Mouse (Mus musculus) MEL (cell line): ENCODE results near the gene Amh.

Experiments used
- BHLHE40 ChIP-seq: IDR thresholded peaks from 2 replicates; pipeline ENCODE4 v1.6.1; 2012; ENCODE audit warnings: low read depth, mild to moderate bottlenecking, inconsistent platforms, low read length, improper control_type of control experiment, borderline replicate concordance
- CTCF ChIP-seq, 3 experiments: IDR thresholded peaks in 2 of 3; conservative IDR thresholded peaks in 1 of 3; 2 replicates each; pipeline ENCODE4 v1.5.1; 2011 to 2012; ENCODE audit warnings: low read length in 3 of 3, low read depth in 2 of 3, mild to moderate bottlenecking in 2 of 3, improper control_type of control experiment in 1 of 3, inconsistent platforms in 1 of 3, mixed read lengths in 1 of 3, moderate library complexity in 1 of 3; ENCODE audit not compliant: control insufficient read depth in 1 of 3, insufficient read depth in 1 of 3, poor library complexity in 1 of 3, severe bottlenecking in 1 of 3
- EP300 ChIP-seq, 2 experiments: IDR thresholded peaks; 2 replicates each; pipeline ENCODE4 v1.6.1; 2011; ENCODE audit warnings: improper control_type of control experiment in 2 of 2, low read length in 2 of 2, low read depth in 1 of 2, mild to moderate bottlenecking in 1 of 2
- HCFC1 ChIP-seq: IDR thresholded peaks from 2 replicates; pipeline ENCODE4 v1.6.1; 2012; ENCODE audit warnings: low read depth, mild to moderate bottlenecking, inconsistent platforms, low read length, improper control_type of control experiment, moderate library complexity
- MAZ ChIP-seq: IDR thresholded peaks from 2 replicates; pipeline ENCODE4 v1.6.1; 2012; ENCODE audit warnings: low read depth, mild to moderate bottlenecking, inconsistent platforms, low read length, improper control_type of control experiment
- POLR2A ChIP-seq, 2 experiments: IDR thresholded peaks; 2 replicates each; pipeline ENCODE4 v1.6.1; 2011 to 2012; ENCODE audit warnings: low read length in 2 of 2, mild to moderate bottlenecking in 2 of 2, control low read depth in 1 of 2, improper control_type of control experiment in 1 of 2, low read depth in 1 of 2, moderate library complexity in 1 of 2; ENCODE audit not compliant: control insufficient read depth in 1 of 2, insufficient read depth in 1 of 2, poor library complexity in 1 of 2
- POLR2AphosphoS2 ChIP-seq: IDR thresholded peaks from 2 replicates; pipeline ENCODE4 v1.6.1; 2011; ENCODE audit warnings: low read length, improper control_type of control experiment
- RAD21 ChIP-seq: IDR thresholded peaks from 2 replicates; pipeline ENCODE4 v1.6.1; 2011; ENCODE audit warnings: mild to moderate bottlenecking, low read depth, low read length, improper control_type of control experiment
- TCF12 ChIP-seq: IDR thresholded peaks from 2 replicates; pipeline ENCODE4 v1.6.1; 2014; ENCODE audit warnings: low read depth, mild to moderate bottlenecking, inconsistent platforms, low read length, improper control_type of control experiment, moderate library complexity
- UBTF ChIP-seq: IDR thresholded peaks from 2 replicates; pipeline ENCODE4 v1.6.1; 2012; ENCODE audit warnings: low read depth, mild to moderate bottlenecking, inconsistent platforms, low read length, improper control_type of control experiment, moderate library complexity, borderline replicate concordance; ENCODE audit not compliant: insufficient read depth
- USF1 ChIP-seq: IDR thresholded peaks from 2 replicates; pipeline ENCODE4 v1.6.1; 2014; ENCODE audit warnings: low read depth, mild to moderate bottlenecking, inconsistent platforms, low read length, improper control_type of control experiment, moderate library complexity
- USF2 ChIP-seq, 2 experiments: IDR thresholded peaks; 2 replicates each; pipeline ENCODE4 v1.6.1; 2011 to 2012; ENCODE audit warnings: improper control_type of control experiment in 2 of 2, low read length in 2 of 2, borderline replicate concordance in 1 of 2, inconsistent platforms in 1 of 2, low read depth in 1 of 2, mild to moderate bottlenecking in 1 of 2; ENCODE audit not compliant: insufficient read depth in 1 of 2
- ZC3H11A ChIP-seq: IDR thresholded peaks from 2 replicates; pipeline ENCODE4 v1.6.1; 2012; ENCODE audit warnings: low read depth, mild to moderate bottlenecking, inconsistent platforms, low read length, improper control_type of control experiment
- ZNF384 ChIP-seq: IDR thresholded peaks from 2 replicates; pipeline ENCODE4 v1.6.1; 2012; ENCODE audit warnings: low read depth, mild to moderate bottlenecking, inconsistent platforms, low read length, improper control_type of control experiment

- TF ChIP-seq CTCF (IDR thresholded peaks at IDR 0.05 in 2 of 3, conservative IDR thresholded peaks at IDR 0.05 in 1 of 3; ENCODE audit: control insufficient read depth in 1 of 3, insufficient read depth in 1 of 3, low read depth in 2 of 3, low read length in 3 of 3, poor library complexity in 1 of 3, severe bottlenecking in 1 of 3) (no peak), ZNF384 (no peak), EP300 (IDR thresholded peaks at IDR 0.05; ENCODE audit: low read depth in 1 of 2, low read length in 2 of 2) (no peak), POLR2A (IDR thresholded peaks at IDR 0.05; ENCODE audit: control insufficient read depth in 1 of 2, insufficient read depth in 1 of 2, low read depth in 1 of 2, low read length in 2 of 2, poor library complexity in 1 of 2) (no peak), UBTF (no peak), TCF12 (no peak), RAD21 (no peak), MAZ (no peak), POLR2AphosphoS2 (no peak), ZC3H11A (no peak), BHLHE40 (no peak), USF2 (IDR thresholded peaks at IDR 0.05; ENCODE audit: borderline replicate concordance in 1 of 2, insufficient read depth in 1 of 2, low read depth in 1 of 2, low read length in 2 of 2) (no peak), USF1 (no peak), HCFC1 (no peak)
These were observed 34.8 kb downstream of the Amh start for GRCm38 (mm10) chr10:80839848-80840247.
